Mouse (Mus musculus) limb, embryonic 14.5 days (tissue): Measurements from ENCODE around the gene Mapk1ip1l. TPM values are rescaled to one million over a fixed set of nuclear protein-coding genes. Genes with fewer than 3 reads are reported as not detected.

ENCODE experiments used
- ATAC-seq: fragments of 200-750 bp; cut with Nextera tagmentation; 2 replicates; pipeline ENCODE4 v1.8.0; 2017; ENCODE audit warnings: low read depth, moderate number of reproducible peaks, moderate TSS enrichment; ENCODE audit not compliant: low FRiP score
- DNase-seq: peaks from one replicate; pipeline ENCODE4 v3.0.0-alpha.2; 2015; ENCODE audit warnings: low spot score
- H3K27ac ChIP-seq: fragments of 300-500 bp; sonication (generic); replicated peaks from 2 replicates; pipeline ENCODE4 v1.5.1; 2014; ENCODE audit warnings: low read depth, mild to moderate bottlenecking, low read length, moderate library complexity, mixed read lengths
- H3K27me3 ChIP-seq: fragments of 300-500 bp; sonication (generic); 2 replicates; pipeline ENCODE4 v1.6.1; 2014; ENCODE audit warnings: low read length, mixed read lengths; ENCODE audit not compliant: control insufficient read depth, insufficient read depth
- H3K36me3 ChIP-seq: fragments of 300-500 bp; sonication (generic); 2 replicates; pipeline ENCODE4 v1.6.1; 2014; ENCODE audit warnings: mild to moderate bottlenecking, low read length, moderate library complexity, mixed read lengths; ENCODE audit not compliant: control insufficient read depth, insufficient read depth
- H3K4me1 ChIP-seq: fragments of 300-500 bp; sonication (generic); 2 replicates; pipeline ENCODE4 v1.6.1; 2014; ENCODE audit warnings: antibody characterized with exemption, low read length, mixed read lengths; ENCODE audit not compliant: control insufficient read depth, insufficient read depth
- H3K4me2 ChIP-seq: fragments of 300-500 bp; sonication (generic); replicated peaks from 2 replicates; pipeline ENCODE4 v1.6.1; 2014; ENCODE audit warnings: low read depth, mild to moderate bottlenecking, low read length, moderate library complexity; ENCODE audit not compliant: severe bottlenecking
- H3K4me3 ChIP-seq: fragments of 300-500 bp; sonication (generic); replicated peaks from 2 replicates; pipeline ENCODE4 v1.5.1; 2014; ENCODE audit warnings: low read length
- H3K9ac ChIP-seq: fragments of 300-500 bp; sonication (generic); 2 replicates; pipeline ENCODE4 v1.6.1; 2014; ENCODE audit warnings: mild to moderate bottlenecking, low read depth, low read length, moderate library complexity; ENCODE audit not compliant: severe bottlenecking
- H3K9me3 ChIP-seq: fragments of 300-500 bp; sonication (generic); 2 replicates; pipeline ENCODE4 v1.6.1; 2016; ENCODE audit warnings: low read length; ENCODE audit not compliant: control insufficient read depth
- POLR2A ChIP-seq: fragments of 200-500 bp; IDR thresholded peaks from 2 replicates; pipeline ENCODE4 v1.8.0; 2012; ENCODE audit warnings: inconsistent platforms, mild to moderate bottlenecking, moderate library complexity, borderline replicate concordance; ENCODE audit not compliant: insufficient read depth, insufficient read length; ENCODE audit errors: extremely low read depth
- WGBS: fragments of 180-500 bp; shearing (Covaris S2); extraction: QIAGEN DNeasy Blood & Tissue Kit; methylation state at CpG from one replicate; pipeline ENCODE4 v1.1.7; 2014; 5-methylcytosine and 5-hydroxymethylcytosine counted together
- polyA plus RNA-seq, 2 experiments: library from polyadenylated mRNA; depleted of rRNA in 1 of 2; stranded (reverse) in 1 of 2; unstranded in 1 of 2; fragments of >200 nt; fragmentation: Nextera tagmentation in 1 of 2; extraction: Ambion mirVana in 1 of 2; gene quantifications; 2 replicates each; pipeline versions ENCODE4 v1.2.1 to v1.2.3; 2012 to 2014

The Mapk1ip1l gene
- polyA plus RNA-seq, 2 experiments, result 62.6 to 74.6 TPM

DNA sequence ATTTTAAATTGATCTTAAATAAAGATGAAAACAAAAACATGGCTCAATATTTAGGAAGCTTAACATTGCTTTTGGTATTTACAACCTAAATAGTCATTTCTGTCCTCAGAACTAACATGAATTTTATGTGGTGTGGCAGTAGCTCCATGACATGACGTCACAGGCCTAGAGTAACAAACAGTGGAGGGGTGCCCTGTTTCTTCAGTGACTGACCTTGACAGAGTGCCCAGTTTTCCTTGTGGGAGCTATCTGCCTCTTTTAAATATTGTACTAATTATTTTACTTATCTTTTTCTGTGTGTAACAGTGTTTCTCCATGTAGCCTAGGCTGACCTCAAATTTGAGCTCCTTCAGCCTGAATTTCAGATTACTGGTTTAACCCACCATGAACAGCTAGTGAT is 6.3 kb upstream of the Mapk1ip1l start:
- H3K27ac ChIP-seq, result no peak overlapping the region
- H3K27me3 ChIP-seq, result no peaks in the 10 kb centered on the region
- WGBS, result 81% methylated on average over 1 of the region's 1 CpGs
- no peak overlapping the region for H3K4me2 ChIP-seq
- H3K9me3 ChIP-seq, result no peaks in the 10 kb centered on the region
- no peak for TF ChIP-seq POLR2A
- H3K4me3 ChIP-seq, result no peak overlapping the region
- peaks cover 15% of the 10 kb centered on the region for H3K36me3 ChIP-seq
- no peak overlapping the region for H3K9ac ChIP-seq
- H3K4me1 ChIP-seq, result no peaks in the 10 kb centered on the region
- ATAC-seq (no peak), DNase-seq (no peak)

DNA sequence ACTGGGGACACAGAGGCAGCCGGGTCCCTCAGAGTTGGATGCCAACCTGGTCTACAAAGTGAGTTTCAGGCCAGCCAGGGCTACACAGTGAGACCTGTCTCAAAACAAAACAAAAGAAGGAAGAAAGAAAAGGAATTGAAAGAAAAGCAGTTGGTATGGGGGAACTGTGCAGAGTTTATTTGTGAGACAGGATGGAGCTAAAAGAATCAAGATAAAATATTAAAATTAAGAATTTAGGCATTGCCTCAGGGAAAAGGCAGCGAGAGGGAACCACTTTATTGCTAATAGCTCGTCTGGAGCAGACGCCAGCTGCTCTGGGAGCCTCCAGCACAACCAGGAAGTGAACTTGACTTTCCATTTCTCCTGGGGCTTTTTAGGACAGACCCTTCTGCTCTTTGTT is 3.9 kb upstream of the Mapk1ip1l start:
- Histone ChIP-seq H3K27me3 (no peaks in the 10 kb centered on the region), H3K4me1 (0 out of 2 replicates have a peak, but pooled peaks cover 3% of the 10 kb centered on the region), H3K9me3 (no peaks in the 10 kb centered on the region), H3K4me2 (no peak overlapping the region), H3K27ac (no peak overlapping the region), H3K4me3 (no peak overlapping the region), H3K36me3 (peaks cover 15% of the 10 kb centered on the region), H3K9ac (no peak overlapping the region)
- DNase-seq, result no peak
- WGBS, result 23% methylated on average over 4 of the region's 4 CpGs
- TF ChIP-seq POLR2A, result no peak
- no peak for ATAC-seq

DNA sequence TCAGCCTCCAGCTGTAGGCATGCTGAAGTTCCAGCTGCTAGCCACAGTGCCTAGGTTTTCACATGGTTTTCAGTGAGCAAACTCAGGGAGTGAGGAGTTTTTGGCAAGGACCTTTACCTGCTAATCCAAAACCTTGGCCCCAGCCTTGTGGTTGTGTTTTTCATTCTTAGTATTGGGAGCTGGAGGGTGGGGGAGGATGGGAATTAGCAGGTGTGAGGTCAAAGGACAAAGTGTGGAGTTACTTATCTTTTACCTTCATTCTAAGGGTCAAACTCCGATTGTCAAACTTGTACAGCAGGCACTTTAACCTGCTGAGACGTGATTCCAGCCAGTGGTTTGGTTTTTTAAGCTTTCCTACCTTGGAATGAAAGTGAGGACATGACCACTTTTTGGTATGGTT is 1.8 kb upstream of the Mapk1ip1l start:
- peaks cover 12% of the 10 kb centered on the region for H3K4me1 ChIP-seq

DNA sequence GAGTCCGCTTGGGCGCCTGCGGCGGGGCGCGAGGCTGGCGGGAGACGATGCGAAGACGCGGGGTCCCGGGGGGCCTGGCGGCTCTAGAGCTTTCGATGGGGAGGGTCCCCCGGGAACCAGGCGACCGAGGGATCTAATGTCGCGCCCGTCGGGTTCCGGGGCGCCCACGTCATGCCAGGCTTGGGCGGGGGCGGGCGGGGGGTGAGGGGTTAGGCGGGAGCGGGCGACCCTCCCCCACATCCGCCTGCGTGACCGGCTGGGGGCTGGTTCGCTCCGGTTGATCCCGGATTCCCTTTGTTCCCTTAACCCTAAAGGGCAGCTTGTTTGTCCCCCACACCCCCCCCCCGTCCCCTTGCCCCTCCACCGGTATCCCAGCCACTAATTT is 334 bp downstream of the Mapk1ip1l start:
- no peak for TF ChIP-seq POLR2A
- DNase-seq (peak; percentile 39), ATAC-seq (peak; percentile 78)
- Histone ChIP-seq H3K27me3 (no peaks in the 10 kb centered on the region), H3K36me3 (peaks cover 4% of the 10 kb centered on the region; the same call in 1 of the 2 replicates), H3K27ac (peak overlapping the region; percentile 96), H3K9me3 (no peaks in the 10 kb centered on the region), H3K4me2 (peak overlapping the region; percentile 55), H3K4me3 (peak overlapping the region; percentile 99), H3K4me1 (peaks cover 12% of the 10 kb centered on the region), H3K9ac (peak overlapping the region; percentile 99)
- under 1% methylated on average over 22 of the region's 38 CpGs for WGBS

More for the DNA sequence above, 1.8 kb upstream of the Mapk1ip1l start:
- ATAC-seq (no peak), DNase-seq (no peak)
- H3K27me3 ChIP-seq, result no peaks in the 10 kb centered on the region
- H3K4me2 ChIP-seq, result no peak overlapping the region
- TF ChIP-seq POLR2A, result no peak
- H3K4me3 ChIP-seq, result no peak overlapping the region
- H3K36me3 ChIP-seq, result 0 out of 2 replicates have a peak, but pooled peaks cover 5% of the 10 kb centered on the region
- WGBS, result 81% methylated on average over 2 of the region's 2 CpGs
- no peak overlapping the region for H3K27ac ChIP-seq
- H3K9ac ChIP-seq, result no peak overlapping the region
- no peaks in the 10 kb centered on the region for H3K9me3 ChIP-seq

DNA sequence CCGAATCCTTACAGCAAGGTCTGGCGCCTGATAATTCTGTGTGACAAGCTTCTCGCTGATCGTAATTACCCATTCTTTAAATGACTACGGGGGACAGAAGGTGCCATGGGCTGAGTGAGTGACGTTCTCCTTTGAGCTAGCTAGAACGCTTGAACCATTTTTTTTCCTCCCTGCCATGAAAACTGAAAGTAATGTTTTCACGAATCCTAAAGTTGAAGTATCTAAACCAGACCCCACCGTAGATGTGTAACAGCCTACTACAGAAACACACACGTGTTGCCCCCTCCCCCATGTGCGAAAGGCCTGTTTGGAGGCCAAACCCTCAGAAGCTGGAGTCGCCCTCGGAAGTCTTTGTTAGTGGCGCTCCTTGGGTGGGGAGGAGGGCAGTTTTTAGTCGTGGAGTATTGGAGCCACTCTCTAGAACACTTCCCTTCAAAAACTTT is 774 bp downstream of the Mapk1ip1l start:
- ATAC-seq, result peak; percentile 39
- no peak for TF ChIP-seq POLR2A

More for the DNA sequence above, 774 bp downstream of the Mapk1ip1l start:
- peak overlapping the region; percentile 55 for H3K4me2 ChIP-seq
- H3K9ac ChIP-seq, result peak overlapping the region; percentile 99
- WGBS, result 2% methylated on average over 15 of the region's 15 CpGs
- H3K36me3 ChIP-seq, result peaks cover 5% of the 10 kb centered on the region; the same call in 1 of the 2 replicates
- DNase-seq, result peak; percentile 42
- H3K27ac ChIP-seq, result peak overlapping the region; percentile 96
- no peaks in the 10 kb centered on the region for H3K27me3 ChIP-seq
- no peaks in the 10 kb centered on the region for H3K9me3 ChIP-seq
- peaks cover 12% of the 10 kb centered on the region for H3K4me1 ChIP-seq
- peak overlapping the region; percentile 99 for H3K4me3 ChIP-seq
